Mouse (Mus musculus) MEL (cell line): ENCODE data around the gene Aplp2. TPM values are rescaled to one million over a fixed set of nuclear protein-coding genes. Genes with fewer than 3 reads are reported as not detected.

ENCODE experiments used
- DNase-seq: peaks from one replicate; pipeline ENCODE4 v3.0.0; 2011; ENCODE audit warnings: low read depth, low spot score
- H3K27ac ChIP-seq: 2 replicates; pipeline ENCODE4 v1.5.1; 2012; ENCODE audit warnings: low read depth, mild to moderate bottlenecking, control low read depth, low read length, moderate library complexity; ENCODE audit not compliant: control insufficient read depth
- H3K27me3 ChIP-seq, 2 experiments: fragments of 150-350 bp in 1 of 2; sonication (generic) in 1 of 2; 2 replicates each; pipeline ENCODE4 v1.6.1; 2012; ENCODE audit warnings: low read length in 2 of 2, mild to moderate bottlenecking in 2 of 2, improper control_type of control experiment in 1 of 2, moderate library complexity in 1 of 2; ENCODE audit not compliant: insufficient read depth in 2 of 2, control insufficient read depth in 1 of 2
- H3K36me3 ChIP-seq, 2 experiments: 2 replicates each; pipeline ENCODE4 v1.6.1; 2012 to 2014; ENCODE audit warnings: low read length in 2 of 2, improper control_type of control experiment in 1 of 2, inconsistent platforms in 1 of 2, mild to moderate bottlenecking in 1 of 2; ENCODE audit not compliant: insufficient read depth in 2 of 2, control insufficient read depth in 1 of 2
- H3K4me1 ChIP-seq, 2 experiments: fragments of 150-350 bp in 1 of 2; sonication (generic) in 1 of 2; 2 replicates each; pipeline ENCODE4 v1.6.1; 2012; ENCODE audit warnings: low read length in 2 of 2, improper control_type of control experiment in 1 of 2, mild to moderate bottlenecking in 1 of 2; ENCODE audit not compliant: insufficient read depth in 2 of 2, control insufficient read depth in 1 of 2
- H3K4me3 ChIP-seq, 2 experiments: fragments of 150-350 bp in 1 of 2; sonication (generic) in 1 of 2; 2 replicates each; pipeline ENCODE4 v1.5.1; 2012; ENCODE audit warnings: low read depth in 2 of 2, low read length in 2 of 2, mild to moderate bottlenecking in 2 of 2, moderate library complexity in 2 of 2, control low read depth in 1 of 2, improper control_type of control experiment in 1 of 2; ENCODE audit not compliant: control insufficient read depth in 1 of 2, insufficient read depth in 1 of 2
- H3K79me2 ChIP-seq: 2 replicates; pipeline ENCODE4 v1.6.1; 2012; ENCODE audit warnings: mild to moderate bottlenecking, low read length, moderate library complexity; ENCODE audit not compliant: control insufficient read depth, poor library complexity, insufficient read depth
- H3K9ac ChIP-seq: 2 replicates; pipeline ENCODE4 v1.6.1; 2012; ENCODE audit warnings: low read depth, mild to moderate bottlenecking, control low read depth, low read length, moderate library complexity; ENCODE audit not compliant: control insufficient read depth, poor library complexity, severe bottlenecking
- H3K9me3 ChIP-seq: fragments of 150-350 bp; sonication (generic); replicated peaks from 2 replicates; pipeline ENCODE4 v1.6.1; 2012; ENCODE audit warnings: mild to moderate bottlenecking, low read length, improper control_type of control experiment, moderate library complexity; ENCODE audit not compliant: insufficient read depth
- BHLHE40 ChIP-seq: IDR thresholded peaks from 2 replicates; pipeline ENCODE4 v1.6.1; 2012; ENCODE audit warnings: low read depth, mild to moderate bottlenecking, inconsistent platforms, low read length, improper control_type of control experiment, borderline replicate concordance
- CHD2 ChIP-seq: IDR thresholded peaks from 2 replicates; pipeline ENCODE4 v1.6.1; 2011; ENCODE audit warnings: low read length, improper control_type of control experiment
- CTCF ChIP-seq, 3 experiments: IDR thresholded peaks in 2 of 3; conservative IDR thresholded peaks in 1 of 3; 2 replicates each; pipeline ENCODE4 v1.5.1; 2011 to 2012; ENCODE audit warnings: low read length in 3 of 3, low read depth in 2 of 3, mild to moderate bottlenecking in 2 of 3, improper control_type of control experiment in 1 of 3, inconsistent platforms in 1 of 3, mixed read lengths in 1 of 3, moderate library complexity in 1 of 3; ENCODE audit not compliant: control insufficient read depth in 1 of 3, insufficient read depth in 1 of 3, poor library complexity in 1 of 3, severe bottlenecking in 1 of 3
- E2F4 ChIP-seq: IDR thresholded peaks from 2 replicates; pipeline ENCODE4 v1.6.1; 2011; ENCODE audit warnings: low read depth, low read length, improper control_type of control experiment, borderline replicate concordance
- ELF1 ChIP-seq: IDR thresholded peaks from 2 replicates; pipeline ENCODE4 v1.6.1; 2014; ENCODE audit warnings: low read depth, mild to moderate bottlenecking, inconsistent platforms, low read length, improper control_type of control experiment, moderate library complexity
- EP300 ChIP-seq, 2 experiments: IDR thresholded peaks; 2 replicates each; pipeline ENCODE4 v1.6.1; 2011; ENCODE audit warnings: improper control_type of control experiment in 2 of 2, low read length in 2 of 2, low read depth in 1 of 2, mild to moderate bottlenecking in 1 of 2
- ETS1 ChIP-seq: IDR thresholded peaks from 2 replicates; pipeline ENCODE4 v1.6.1; 2012; ENCODE audit warnings: low read depth, mild to moderate bottlenecking, inconsistent platforms, low read length, improper control_type of control experiment, moderate library complexity
- GABPA ChIP-seq: IDR thresholded peaks from 2 replicates; pipeline ENCODE4 v1.6.1; 2012; ENCODE audit warnings: low read depth, mild to moderate bottlenecking, inconsistent platforms, low read length, improper control_type of control experiment, moderate library complexity
- GATA1 ChIP-seq: IDR thresholded peaks from 2 replicates; pipeline ENCODE4 v1.6.1; 2011; ENCODE audit warnings: low read depth, low read length, improper control_type of control experiment
- HCFC1 ChIP-seq: IDR thresholded peaks from 2 replicates; pipeline ENCODE4 v1.6.1; 2012; ENCODE audit warnings: low read depth, mild to moderate bottlenecking, inconsistent platforms, low read length, improper control_type of control experiment, moderate library complexity
- JUND ChIP-seq: IDR thresholded peaks from 2 replicates; pipeline ENCODE4 v1.6.1; 2011; ENCODE audit warnings: low read depth, mild to moderate bottlenecking, improper control_type of control experiment, low read length
- KAT2A ChIP-seq: conservative IDR thresholded peaks from 2 replicates; pipeline ENCODE4 v1.6.1; 2012; ENCODE audit warnings: low read depth, low read length, improper control_type of control experiment, inconsistent platforms
- MAFK ChIP-seq: IDR thresholded peaks from 2 replicates; pipeline ENCODE4 v1.6.1; 2011; ENCODE audit warnings: low read depth, mild to moderate bottlenecking, low read length, improper control_type of control experiment, borderline replicate concordance
- MAX ChIP-seq: IDR thresholded peaks from 2 replicates; pipeline ENCODE4 v1.6.1; 2011; ENCODE audit warnings: low read length, improper control_type of control experiment
- MAZ ChIP-seq: IDR thresholded peaks from 2 replicates; pipeline ENCODE4 v1.6.1; 2012; ENCODE audit warnings: low read depth, mild to moderate bottlenecking, inconsistent platforms, low read length, improper control_type of control experiment
- MEF2A ChIP-seq: IDR thresholded peaks from 2 replicates; pipeline ENCODE4 v1.6.1; 2014; ENCODE audit warnings: low read depth, mild to moderate bottlenecking, inconsistent platforms, low read length, improper control_type of control experiment; ENCODE audit not compliant: poor library complexity, insufficient replicate concordance, severe bottlenecking; ENCODE audit errors: extremely low read depth
- MXI1 ChIP-seq: IDR thresholded peaks from 2 replicates; pipeline ENCODE4 v1.6.1; 2011; ENCODE audit warnings: mild to moderate bottlenecking, low read depth, low read length, improper control_type of control experiment
- MYC ChIP-seq: IDR thresholded peaks from 2 replicates; pipeline ENCODE4 v1.6.1; 2011; ENCODE audit warnings: low read depth, mild to moderate bottlenecking, low read length, improper control_type of control experiment, moderate library complexity
- NRF1 ChIP-seq: IDR thresholded peaks from 2 replicates; pipeline ENCODE4 v1.6.1; 2014; ENCODE audit warnings: low read depth, mild to moderate bottlenecking, inconsistent platforms, low read length, improper control_type of control experiment, moderate library complexity; ENCODE audit not compliant: poor library complexity, insufficient read depth, severe bottlenecking
- POLR2A ChIP-seq, 2 experiments: IDR thresholded peaks; 2 replicates each; pipeline ENCODE4 v1.6.1; 2011 to 2012; ENCODE audit warnings: low read length in 2 of 2, mild to moderate bottlenecking in 2 of 2, control low read depth in 1 of 2, improper control_type of control experiment in 1 of 2, low read depth in 1 of 2, moderate library complexity in 1 of 2; ENCODE audit not compliant: control insufficient read depth in 1 of 2, insufficient read depth in 1 of 2, poor library complexity in 1 of 2
- POLR2AphosphoS5 ChIP-seq: IDR thresholded peaks from 2 replicates; pipeline ENCODE4 v1.6.1; 2012; ENCODE audit warnings: low read depth, borderline replicate concordance, mild to moderate bottlenecking, inconsistent platforms, low read length, moderate library complexity, mixed read lengths
- RAD21 ChIP-seq: IDR thresholded peaks from 2 replicates; pipeline ENCODE4 v1.6.1; 2011; ENCODE audit warnings: mild to moderate bottlenecking, low read depth, low read length, improper control_type of control experiment
- RCOR1 ChIP-seq: IDR thresholded peaks from 2 replicates; pipeline ENCODE4 v1.6.1; 2012; ENCODE audit warnings: low read depth, mild to moderate bottlenecking, inconsistent platforms, low read length, improper control_type of control experiment
- SMC3 ChIP-seq: IDR thresholded peaks from 2 replicates; pipeline ENCODE4 v1.6.1; 2011; ENCODE audit warnings: low read depth, low read length, improper control_type of control experiment
- TAL1 ChIP-seq: IDR thresholded peaks from 2 replicates; pipeline ENCODE4 v1.6.1; 2012; ENCODE audit warnings: mild to moderate bottlenecking, inconsistent platforms, low read length, moderate library complexity, mixed read lengths
- TBP ChIP-seq: IDR thresholded peaks from 2 replicates; pipeline ENCODE4 v1.8.0; 2011; ENCODE audit warnings: low read depth, low read length, improper control_type of control experiment
- UBTF ChIP-seq: IDR thresholded peaks from 2 replicates; pipeline ENCODE4 v1.6.1; 2012; ENCODE audit warnings: low read depth, mild to moderate bottlenecking, inconsistent platforms, low read length, improper control_type of control experiment, moderate library complexity, borderline replicate concordance; ENCODE audit not compliant: insufficient read depth
- USF2 ChIP-seq, 2 experiments: IDR thresholded peaks; 2 replicates each; pipeline ENCODE4 v1.6.1; 2011 to 2012; ENCODE audit warnings: improper control_type of control experiment in 2 of 2, low read length in 2 of 2, borderline replicate concordance in 1 of 2, inconsistent platforms in 1 of 2, low read depth in 1 of 2, mild to moderate bottlenecking in 1 of 2; ENCODE audit not compliant: insufficient read depth in 1 of 2
- ZKSCAN1 ChIP-seq: IDR thresholded peaks from 2 replicates; pipeline ENCODE4 v1.6.1; 2012; ENCODE audit warnings: low read depth, mild to moderate bottlenecking, inconsistent platforms, low read length, improper control_type of control experiment, moderate library complexity
- ZMIZ1 ChIP-seq: IDR thresholded peaks from 2 replicates; pipeline ENCODE4 v1.6.1; 2012; ENCODE audit warnings: low read depth, mild to moderate bottlenecking, inconsistent platforms, low read length, improper control_type of control experiment, moderate library complexity
- ZNF384 ChIP-seq: IDR thresholded peaks from 2 replicates; pipeline ENCODE4 v1.6.1; 2012; ENCODE audit warnings: low read depth, mild to moderate bottlenecking, inconsistent platforms, low read length, improper control_type of control experiment
- polyA plus RNA-seq, 2 experiments: library from polyadenylated mRNA; stranded (reverse) in 1 of 2; unstranded in 1 of 2; fragments of >175 nt in 1 of 2; fragments of >200 nt in 1 of 2; gene quantifications; 2 replicates each; pipeline versions ENCODE4 v1.2.1 to v1.2.4; 2012; ENCODE audit warnings: low replicate concordance in 2 of 2, low read depth in 1 of 2; ENCODE audit not compliant: insufficient read length in 2 of 2, insufficient read depth in 1 of 2, missing spikeins in 1 of 2
- total RNA-seq: library from RNA; depleted of rRNA; stranded (reverse); fragments of 300-350 nt; gene quantifications from 2 replicates; pipeline ENCODE4 v1.2.3, GENCODE M21; 2012

The Aplp2 gene
- total and polyA plus RNA-seq, 3 experiments, result 37.6 to 60.6 TPM; not detected in 1

- no peak for DNase-seq
- Histone ChIP-seq H3K9ac (no peak overlapping the region), H3K9me3 (no peaks in the 10 kb centered on the region), H3K4me1 (no peaks in the 10 kb centered on the region), H3K4me3 (no peak overlapping the region), H3K27me3 (no peaks in the 10 kb centered on the region), H3K27ac (no peak overlapping the region), H3K36me3 (no peaks in the 10 kb centered on the region; a peak in 1 of 4 replicates), H3K79me2 (no peaks in the 10 kb centered on the region)
- TF ChIP-seq TBP (no peak), ZMIZ1 (no peak), GABPA (no peak), GATA1 (no peak), MAFK (no peak), USF2 (IDR thresholded peaks at IDR 0.05; ENCODE audit: borderline replicate concordance in 1 of 2, insufficient read depth in 1 of 2, low read depth in 1 of 2, low read length in 2 of 2) (no peak), EP300 (IDR thresholded peaks at IDR 0.05; ENCODE audit: low read depth in 1 of 2, low read length in 2 of 2) (no peak), POLR2AphosphoS5 (no peak), NRF1 (no peak)
Observed at GRCm38 (mm10) chr9:31156594-31156993, 55.0 kb downstream of the Aplp2 start.

- H3K9ac ChIP-seq, result no peak overlapping the region
- no peaks in the 10 kb centered on the region for H3K27me3 ChIP-seq
- no peaks in the 10 kb centered on the region for H3K4me1 ChIP-seq
- no peak overlapping the region for H3K27ac ChIP-seq
- DNase-seq, result peak; percentile 71
- no peak overlapping the region for H3K4me3 ChIP-seq
- H3K79me2 ChIP-seq, result no peaks in the 10 kb centered on the region
- H3K36me3 ChIP-seq, result peaks cover 0 to 2% of the 10 kb centered on the region in 2 experiments; a peak in 2 of 4 replicates
- no peaks in the 10 kb centered on the region for H3K9me3 ChIP-seq
- TF ChIP-seq POLR2A (IDR thresholded peaks at IDR 0.05; ENCODE audit: control insufficient read depth in 1 of 2, insufficient read depth in 1 of 2, low read depth in 1 of 2, low read length in 2 of 2, poor library complexity in 1 of 2) (no peak), MAZ (no peak), CHD2 (no peak), ETS1 (no peak), CTCF (IDR thresholded peaks at IDR 0.05 in 2 of 3, conservative IDR thresholded peaks at IDR 0.05 in 1 of 3; ENCODE audit: control insufficient read depth in 1 of 3, insufficient read depth in 1 of 3, low read depth in 2 of 3, low read length in 3 of 3, poor library complexity in 1 of 3, severe bottlenecking in 1 of 3) (peak; percentile 12 to 84 (median 55); a peak in 4 of 6 replicates), TAL1 (no peak), ZKSCAN1 (no peak), MYC (no peak), GABPA (no peak), NRF1 (no peak), JUND (no peak), ZNF384 (peak; percentile 13; the same call in 1 of the 2 replicates), KAT2A (no peak), MAX (no peak), USF2 (IDR thresholded peaks at IDR 0.05; ENCODE audit: borderline replicate concordance in 1 of 2, insufficient read depth in 1 of 2, low read depth in 1 of 2, low read length in 2 of 2) (no peak), RCOR1 (no peak), MXI1 (no peak), E2F4 (no peak), HCFC1 (no peak), RAD21 (peak; percentile 89), UBTF (no peak), GATA1 (no peak), POLR2AphosphoS5 (no peak), MEF2A (no peak), BHLHE40 (no peak), ELF1 (no peak), SMC3 (peak; percentile 91), ZMIZ1 (no peak)
Observed at GRCm38 (mm10) chr9:31151050-31151449, 60.6 kb downstream of the Aplp2 start.
